Mouse (Mus musculus) kidney, embryonic 15.5 days (tissue): Measurements from ENCODE around the gene Tjp1. TPM values are rescaled to one million over a fixed set of nuclear protein-coding genes. Genes with fewer than 3 reads are reported as not detected.

Source experiments
- ATAC-seq: fragments of 200-750 bp; cut with Nextera tagmentation; replicated peaks from 2 replicates; pipeline ENCODE4 v1.8.0; 2017; ENCODE audit warnings: moderate TSS enrichment; ENCODE audit not compliant: low FRiP score
- H3K27ac ChIP-seq: fragments of 300-500 bp; sonication (generic); 2 replicates; pipeline ENCODE4 v1.5.1; 2015; ENCODE audit warnings: mild to moderate bottlenecking, inconsistent platforms
- H3K27me3 ChIP-seq: fragments of 300-500 bp; sonication (generic); 2 replicates; pipeline ENCODE4 v1.6.1; 2015; ENCODE audit warnings: inconsistent platforms
- H3K36me3 ChIP-seq: fragments of 300-500 bp; sonication (generic); 2 replicates; pipeline ENCODE4 v1.6.1; 2015; ENCODE audit warnings: inconsistent platforms
- H3K4me1 ChIP-seq: fragments of 300-500 bp; sonication (generic); 2 replicates; pipeline ENCODE4 v1.6.1; 2015; ENCODE audit warnings: inconsistent platforms
- H3K4me2 ChIP-seq: fragments of 300-500 bp; sonication (generic); 2 replicates; pipeline ENCODE4 v1.6.1; 2015; ENCODE audit warnings: moderate library complexity, mild to moderate bottlenecking, inconsistent platforms
- H3K4me3 ChIP-seq: fragments of 300-500 bp; sonication (generic); replicated peaks from 2 replicates; pipeline ENCODE4 v1.5.1; 2015; ENCODE audit warnings: mild to moderate bottlenecking, inconsistent platforms
- H3K9ac ChIP-seq: fragments of 300-500 bp; sonication (generic); 2 replicates; pipeline ENCODE4 v1.6.1; 2015; ENCODE audit warnings: mild to moderate bottlenecking, inconsistent platforms
- H3K9me3 ChIP-seq: fragments of 300-500 bp; sonication (generic); replicated peaks from 2 replicates; pipeline ENCODE4 v1.6.1; 2016; ENCODE audit warnings: inconsistent platforms
- WGBS: fragments of 180-500 bp; shearing (Covaris S2); methylation state at CpG from one replicate; pipeline ENCODE4 v1.1.7; 2015; ENCODE audit warnings: mixed read lengths; 5-methylcytosine and 5-hydroxymethylcytosine counted together
- polyA plus RNA-seq: library from polyadenylated mRNA; unstranded; fragments of >200 nt; fragmentation: Nextera tagmentation; extraction: Ambion mirVana; gene quantifications from 2 replicates; pipeline ENCODE4 v1.2.1, GENCODE M21; 2015

The Tjp1 gene
- polyA plus RNA-seq, 1 experiment from 2014 or later: 31.2 TPM

DNA sequence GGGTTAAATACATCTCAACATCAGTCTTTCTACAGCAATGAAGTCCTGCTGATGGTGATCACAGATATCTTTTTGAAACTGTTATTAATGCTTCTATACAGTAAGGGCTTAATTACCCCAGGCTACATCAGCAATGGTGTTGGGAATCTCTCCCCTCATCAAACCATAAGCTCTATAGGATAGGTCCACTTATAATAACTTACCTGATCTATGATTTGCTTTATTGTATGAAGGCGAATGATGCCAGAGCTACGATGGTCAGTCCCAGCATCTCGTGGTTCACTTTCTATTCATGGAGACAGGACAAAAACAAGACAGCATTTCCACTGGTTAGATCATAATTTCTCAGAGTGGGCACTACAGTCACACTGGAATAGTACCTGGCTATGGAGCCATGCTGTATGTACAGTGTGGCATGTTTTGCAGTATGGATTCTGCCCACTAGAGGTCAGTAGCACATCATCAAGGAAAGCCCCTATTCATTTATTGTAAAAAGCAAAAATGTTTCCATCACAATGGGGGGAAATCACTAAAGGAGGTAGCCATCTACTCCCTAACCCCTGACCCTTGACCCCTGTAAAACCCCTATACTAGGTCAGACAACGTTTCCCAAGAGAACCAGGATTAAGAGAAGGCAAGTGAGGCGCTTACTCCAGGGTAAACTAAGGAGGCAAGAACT, 208.4 kb downstream of the Tjp1 start:
- Histone ChIP-seq H3K9me3 (no peaks in the 10 kb centered on the region), H3K9ac (no peak overlapping the region), H3K36me3 (peaks cover 75% of the 10 kb centered on the region), H3K27ac (no peak overlapping the region), H3K4me1 (no peaks in the 10 kb centered on the region), H3K4me3 (no peak overlapping the region), H3K4me2 (no peak overlapping the region), H3K27me3 (no peaks in the 10 kb centered on the region)
- no peak for ATAC-seq
- 71% methylated on average over 5 of the region's 5 CpGs for WGBS

DNA sequence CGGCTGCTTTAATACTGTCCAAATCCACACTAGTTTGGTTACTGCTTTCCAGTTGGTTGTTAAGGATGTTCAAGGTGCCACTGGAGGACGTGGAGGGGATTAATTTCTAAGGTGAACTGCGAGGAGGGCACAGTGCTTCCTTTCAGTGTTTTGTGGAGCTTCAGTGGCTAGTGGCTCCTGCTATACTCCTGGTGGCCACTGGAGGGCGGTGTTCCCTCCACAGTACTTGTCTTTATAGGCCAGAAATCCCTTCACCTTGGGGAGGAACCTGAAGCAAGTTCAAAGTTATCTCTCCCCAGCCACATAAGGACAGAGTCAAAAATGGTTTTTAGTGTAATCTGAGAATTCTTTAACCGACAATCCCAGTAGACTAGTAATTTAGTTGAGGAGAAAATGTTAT, 210.2 kb downstream of the Tjp1 start:
- Histone ChIP-seq H3K27ac (no peak overlapping the region), H3K36me3 (peaks cover 80% of the 10 kb centered on the region), H3K4me1 (no peaks in the 10 kb centered on the region), H3K4me2 (no peak overlapping the region), H3K9ac (no peak overlapping the region), H3K9me3 (no peaks in the 10 kb centered on the region), H3K27me3 (no peaks in the 10 kb centered on the region), H3K4me3 (no peak overlapping the region)
- no peak for ATAC-seq
- 38% methylated on average over 5 of the region's 5 CpGs for WGBS

- Histone ChIP-seq H3K4me2 (no peak overlapping the region), H3K9me3 (no peaks in the 10 kb centered on the region), H3K4me3 (no peak overlapping the region), H3K27me3 (no peaks in the 10 kb centered on the region), H3K9ac (no peak overlapping the region), H3K36me3 (peaks cover 87% of the 10 kb centered on the region), H3K4me1 (no peaks in the 10 kb centered on the region), H3K27ac (no peak overlapping the region)
- ATAC-seq: no peak
- 87% methylated on average over 2 of the region's 2 CpGs for WGBS
Measured at GRCm38 (mm10) chr7:65315182-65315581, 212.4 kb downstream of the Tjp1 start.

GRCm38 (mm10) chr7:65296675-65297589, 230.6 kb downstream of the Tjp1 start:
- H3K4me2 ChIP-seq: no peak overlapping the region
- ATAC-seq: no peak
- peaks cover 63% of the 10 kb centered on the region for H3K36me3 ChIP-seq
- H3K27me3 ChIP-seq: no peaks in the 10 kb centered on the region
- H3K9ac ChIP-seq: no peak overlapping the region
- H3K4me1 ChIP-seq: no peaks in the 10 kb centered on the region
- no peak overlapping the region for H3K27ac ChIP-seq
- no peak overlapping the region for H3K4me3 ChIP-seq
- 83% methylated on average over 6 of the region's 6 CpGs for WGBS
- no peaks in the 10 kb centered on the region for H3K9me3 ChIP-seq

DNA sequence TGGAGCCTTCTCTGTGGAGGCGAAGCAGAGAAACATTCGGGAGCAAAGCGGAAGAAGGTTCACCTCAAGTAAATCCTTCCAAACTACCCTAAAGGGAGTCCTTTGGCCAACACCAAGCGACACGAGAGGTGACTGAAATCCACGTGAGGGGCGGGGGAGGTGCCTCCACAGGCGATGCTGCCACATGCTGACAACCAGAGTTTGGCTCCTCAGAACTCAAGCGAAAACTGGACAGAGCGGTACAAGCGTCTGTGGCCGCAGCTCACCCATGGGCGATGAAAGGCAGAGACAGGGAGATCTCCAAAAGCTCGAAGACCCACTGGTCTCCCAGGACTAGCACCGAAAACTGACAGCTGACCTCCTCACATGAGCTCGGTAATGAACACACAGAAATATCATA, 244.7 kb downstream of the Tjp1 start:
- Histone ChIP-seq H3K9me3 (no peaks in the 10 kb centered on the region), H3K4me2 (no peak overlapping the region), H3K4me3 (no peak overlapping the region), H3K27me3 (no peaks in the 10 kb centered on the region), H3K9ac (no peak overlapping the region), H3K4me1 (no peaks in the 10 kb centered on the region), H3K36me3 (no peaks in the 10 kb centered on the region), H3K27ac (no peak overlapping the region)
- 70% methylated on average over 16 of the region's 16 CpGs for WGBS
- no peak for ATAC-seq

DNA sequence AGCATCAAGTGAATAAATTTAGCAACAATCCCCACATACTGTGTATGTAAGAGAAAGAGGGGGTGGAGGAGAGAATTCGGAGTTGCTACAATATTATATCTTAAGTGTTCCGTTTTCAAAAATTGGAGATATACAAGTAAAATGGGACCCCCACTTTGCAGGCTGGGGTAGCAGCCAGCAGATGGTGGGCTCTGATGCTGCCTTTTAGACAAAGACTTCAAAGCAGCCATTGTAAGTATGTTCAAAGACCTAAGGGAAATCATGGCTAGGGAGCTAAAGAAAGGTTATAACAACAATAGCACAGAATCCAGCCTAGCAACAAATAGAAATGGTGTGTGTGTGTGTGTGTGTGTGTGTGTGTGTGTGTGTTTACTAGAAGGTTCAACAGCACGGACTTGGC, 245.6 kb downstream of the Tjp1 start:
- ATAC-seq: no peak
- no peak overlapping the region for H3K4me3 ChIP-seq
- no peak overlapping the region for H3K27ac ChIP-seq
- H3K36me3 ChIP-seq: no peaks in the 10 kb centered on the region
- H3K9me3 ChIP-seq: no peaks in the 10 kb centered on the region
- no peak overlapping the region for H3K4me2 ChIP-seq
- no peak overlapping the region for H3K9ac ChIP-seq
- 77% methylated on average over 3 of the region's 3 CpGs for WGBS
- H3K4me1 ChIP-seq: no peaks in the 10 kb centered on the region
- H3K27me3 ChIP-seq: no peaks in the 10 kb centered on the region

- Histone ChIP-seq H3K27ac (no peak overlapping the region), H3K27me3 (no peaks in the 10 kb centered on the region), H3K9me3 (no peaks in the 10 kb centered on the region), H3K9ac (no peak overlapping the region), H3K36me3 (no peaks in the 10 kb centered on the region), H3K4me3 (no peak overlapping the region), H3K4me1 (no peaks in the 10 kb centered on the region), H3K4me2 (no peak overlapping the region)
- no peak for ATAC-seq
- WGBS: 75% methylated on average over 10 of the region's 10 CpGs
Measured at GRCm38 (mm10) chr7:65280944-65281912, 246.4 kb downstream of the Tjp1 start.

GRCm38 (mm10) chr7:65279277-65279676, 248.3 kb downstream of the Tjp1 start:
- Histone ChIP-seq H3K4me3 (no peak overlapping the region), H3K27me3 (no peaks in the 10 kb centered on the region), H3K4me2 (no peak overlapping the region), H3K9me3 (no peaks in the 10 kb centered on the region), H3K4me1 (no peaks in the 10 kb centered on the region), H3K27ac (no peak overlapping the region), H3K9ac (no peak overlapping the region), H3K36me3 (no peaks in the 10 kb centered on the region)
- WGBS: 69% methylated on average over 13 of the region's 13 CpGs
- ATAC-seq: no peak

- no peak overlapping the region for H3K27ac ChIP-seq
- no peaks in the 10 kb centered on the region for H3K9me3 ChIP-seq
- no peak for ATAC-seq
- no peaks in the 10 kb centered on the region for H3K4me1 ChIP-seq
- H3K27me3 ChIP-seq: no peaks in the 10 kb centered on the region
- H3K36me3 ChIP-seq: no peaks in the 10 kb centered on the region
- no peak overlapping the region for H3K9ac ChIP-seq
- H3K4me3 ChIP-seq: no peak overlapping the region
- 78% methylated on average over 4 of the region's 4 CpGs for WGBS
- H3K4me2 ChIP-seq: no peak overlapping the region
Measured at GRCm38 (mm10) chr7:65275761-65276160, 251.8 kb downstream of the Tjp1 start.

GRCm38 (mm10) chr7:65274216-65274615, 253.4 kb downstream of the Tjp1 start:
- WGBS: 86% methylated on average over 5 of the region's 5 CpGs
- no peak for ATAC-seq
- H3K27me3 ChIP-seq: no peaks in the 10 kb centered on the region

DNA sequence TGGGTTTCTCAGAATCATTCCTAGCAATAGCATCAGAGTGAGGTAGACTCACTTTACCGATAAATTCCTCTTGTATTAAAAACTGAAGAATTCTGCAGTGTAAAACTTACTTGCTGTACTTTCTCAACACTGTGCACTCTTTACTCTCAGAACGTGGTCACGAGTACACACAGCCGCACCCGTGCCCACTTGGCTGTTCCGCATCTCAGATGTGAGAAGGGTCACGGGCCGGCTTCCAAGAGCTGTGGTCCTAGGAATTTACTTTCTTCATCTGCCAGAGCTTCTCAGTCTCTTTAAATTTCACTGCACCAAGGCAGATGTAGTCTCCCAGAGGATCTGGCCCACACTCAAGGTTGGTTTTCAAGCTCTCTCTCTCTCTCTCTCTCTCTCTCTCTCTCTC, 277.9 kb downstream of the Tjp1 start:
- no peak for ATAC-seq
- 90% methylated on average over 8 of the region's 8 CpGs for WGBS
- no peak overlapping the region for H3K9ac ChIP-seq

More at GRCm38 (mm10) chr7:65274216-65274615, 253.4 kb downstream of the Tjp1 start:
- H3K4me2 ChIP-seq: no peak overlapping the region
- no peaks in the 10 kb centered on the region for H3K36me3 ChIP-seq
- H3K9ac ChIP-seq: no peak overlapping the region
- no peak overlapping the region for H3K4me3 ChIP-seq
- H3K4me1 ChIP-seq: no peaks in the 10 kb centered on the region
- no peak overlapping the region for H3K27ac ChIP-seq
- H3K9me3 ChIP-seq: no peaks in the 10 kb centered on the region

More for the DNA sequence above, 277.9 kb downstream of the Tjp1 start:
- Histone ChIP-seq H3K27me3 (no peaks in the 10 kb centered on the region), H3K36me3 (no peaks in the 10 kb centered on the region), H3K27ac (no peak overlapping the region), H3K4me1 (no peaks in the 10 kb centered on the region), H3K4me2 (no peak overlapping the region), H3K9me3 (no peaks in the 10 kb centered on the region), H3K4me3 (no peak overlapping the region)
